Mouse (Mus musculus) spleen, postnatal 10 days (tissue): ENCODE results near the gene Gnb1.
"Not testable (repeated sequence)": the region's sequence is repeated elsewhere in the genome, so short reads cannot be mapped to it uniquely, and the experiment has no call there.

Experiments
- DNase-seq, 2 experiments: peaks; one replicate each; pipeline ENCODE4 v3.0.0; 2021 to 2022; ENCODE audit warnings: low spot score in 2 of 2

The Gnb1 gene

GRCm38 (mm10) chr4:155552917-155553532 is 61.9 kb downstream of the Gnb1 start:
- DNase-seq, result no peak

- DNase-seq, result no peak
Measured at GRCm38 (mm10) chr4:155554880-155555279, 63.7 kb downstream of the Gnb1 start.

GRCm38 (mm10) chr4:155555464-155555863 is 64.3 kb downstream of the Gnb1 start:
- no peak for DNase-seq

GRCm38 (mm10) chr4:155559454-155559853 is 68.3 kb downstream of the Gnb1 start:
- DNase-seq, result no peak

GRCm38 (mm10) chr4:155560932-155561331 is 69.8 kb downstream of the Gnb1 start:
- no peak for DNase-seq

GRCm38 (mm10) chr4:155561661-155562442 is 70.7 kb downstream of the Gnb1 start, which contains the start of gene Nadk:
Gene Nadk, plus strand, starts transcription at chr4:155562378.
- peak; percentile 22 to 41 for DNase-seq

- peak; percentile 36 to 49 for DNase-seq
Measured at GRCm38 (mm10) chr4:155562725-155563399, 71.7 kb downstream of the Gnb1 start.

- DNase-seq, result peak; percentile 90 to 94
Measured at GRCm38 (mm10) chr4:155563400-155564231, 72.5 kb downstream of the Gnb1 start.

- peak in 1 of 2 experiments; percentile 41 for DNase-seq
Measured at GRCm38 (mm10) chr4:155564315-155565069, 73.3 kb downstream of the Gnb1 start.

GRCm38 (mm10) chr4:155566555-155566954 is 75.4 kb downstream of the Gnb1 start:
- no peak for DNase-seq

- peak in 1 of 2 experiments; percentile 43 for DNase-seq
Measured at GRCm38 (mm10) chr4:155568170-155568569, 77.0 kb downstream of the Gnb1 start.

- no peak for DNase-seq
Measured at GRCm38 (mm10) chr4:155568632-155569370, 77.6 kb downstream of the Gnb1 start.

GRCm38 (mm10) chr4:155569818-155570217 is 78.7 kb downstream of the Gnb1 start:
- no peak for DNase-seq

- not testable (repeated sequence) for DNase-seq
Measured at GRCm38 (mm10) chr4:155570315-155570714, 79.2 kb downstream of the Gnb1 start.

- DNase-seq, result no peak
Measured at GRCm38 (mm10) chr4:155571442-155571841, 80.3 kb downstream of the Gnb1 start.

- no peak for DNase-seq
Measured at GRCm38 (mm10) chr4:155573155-155573554, 82.0 kb downstream of the Gnb1 start.

GRCm38 (mm10) chr4:155573876-155574275 is 82.7 kb downstream of the Gnb1 start:
- DNase-seq, result no peak

GRCm38 (mm10) chr4:155574931-155575330 is 83.8 kb downstream of the Gnb1 start:
- no peak for DNase-seq

GRCm38 (mm10) chr4:155575521-155575920 is 84.4 kb downstream of the Gnb1 start:
- no peak for DNase-seq

GRCm38 (mm10) chr4:155577132-155577531 is 86.0 kb downstream of the Gnb1 start:
- DNase-seq, result no peak
